Mouse (Mus musculus): ENCODE results near the gene Nav1. TPM values are rescaled to one million over a fixed set of nuclear protein-coding genes. Genes with fewer than 3 reads are reported as not detected.
A peak's percentile ranks its signal among the peaks of the same experiment; 100 is the strongest.

Nav1 gene
- total RNA-seq, 2 experiments from 2014 or later: 55.4 to 68.4 TPM

DNA sequence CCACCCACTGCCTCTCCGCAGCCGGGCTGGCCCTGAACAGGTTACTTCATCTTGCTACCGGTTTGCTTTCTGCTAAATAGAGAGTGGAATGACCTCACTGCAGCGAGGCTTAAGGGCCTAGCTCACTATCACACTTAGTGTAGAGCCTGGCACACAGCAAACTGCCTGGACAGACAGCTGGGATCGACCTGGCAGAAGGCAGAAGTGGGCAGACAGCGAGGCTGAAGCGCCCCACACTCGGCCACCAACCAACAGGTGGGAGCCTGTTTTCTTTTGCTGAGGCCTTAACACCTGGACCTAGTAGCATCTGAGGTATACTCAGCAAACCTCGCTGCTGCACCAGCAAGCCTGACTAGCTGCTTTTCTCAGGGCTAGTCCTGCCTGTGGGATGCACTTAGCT is 65.0 kb downstream of the Nav1 start:
- intact Hi-C loops (cut with DNase I): loop anchor here (5.0 kb wide), 1 partner anchor 65 kb away; no protein-coding TSS in a partner anchor
- no peak for TF ChIP-seq CTCF (IDR thresholded peaks at IDR 0.05)
- DNase-seq (ENCODE audit: extremely low spot score in 1 of 2, low spot score in 2 of 2): no peak
- Histone ChIP-seq H3K4me3 (no peak overlapping the region), H3K27ac (no peak overlapping the region)

DNA sequence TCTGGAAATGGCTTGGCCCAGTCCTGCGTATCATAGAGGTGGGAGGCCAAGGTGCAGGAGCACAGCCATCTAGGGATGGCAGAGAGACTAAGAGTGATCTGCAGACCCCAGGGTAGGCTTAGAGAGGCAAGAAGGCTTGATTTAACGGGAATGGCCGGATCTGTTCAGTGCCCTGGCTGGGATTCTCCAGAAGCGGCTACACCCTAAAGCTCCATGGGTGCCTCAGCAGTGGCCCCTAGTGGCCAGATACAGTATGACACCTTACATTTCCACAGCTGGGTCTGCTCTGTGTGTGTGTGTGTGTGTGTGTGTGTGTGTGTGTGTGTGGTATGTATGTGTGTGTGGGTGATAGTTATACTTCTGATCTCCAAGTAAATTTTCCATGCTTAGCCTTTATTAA is 66.8 kb downstream of the Nav1 start:
- Histone ChIP-seq H3K27ac (no peak overlapping the region), H3K4me3 (no peak overlapping the region)
- peak; percentile 71 for TF ChIP-seq CTCF (IDR thresholded peaks at IDR 0.05)
- intact Hi-C loops (cut with DNase I): loop anchor here (1.0 to 5.0 kb wide), 2 partner anchors 63 to 79 kb away; no protein-coding TSS in a partner anchor
- DNase-seq (ENCODE audit: extremely low spot score in 1 of 2, low spot score in 2 of 2): peak; percentile 84 to 91

DNA sequence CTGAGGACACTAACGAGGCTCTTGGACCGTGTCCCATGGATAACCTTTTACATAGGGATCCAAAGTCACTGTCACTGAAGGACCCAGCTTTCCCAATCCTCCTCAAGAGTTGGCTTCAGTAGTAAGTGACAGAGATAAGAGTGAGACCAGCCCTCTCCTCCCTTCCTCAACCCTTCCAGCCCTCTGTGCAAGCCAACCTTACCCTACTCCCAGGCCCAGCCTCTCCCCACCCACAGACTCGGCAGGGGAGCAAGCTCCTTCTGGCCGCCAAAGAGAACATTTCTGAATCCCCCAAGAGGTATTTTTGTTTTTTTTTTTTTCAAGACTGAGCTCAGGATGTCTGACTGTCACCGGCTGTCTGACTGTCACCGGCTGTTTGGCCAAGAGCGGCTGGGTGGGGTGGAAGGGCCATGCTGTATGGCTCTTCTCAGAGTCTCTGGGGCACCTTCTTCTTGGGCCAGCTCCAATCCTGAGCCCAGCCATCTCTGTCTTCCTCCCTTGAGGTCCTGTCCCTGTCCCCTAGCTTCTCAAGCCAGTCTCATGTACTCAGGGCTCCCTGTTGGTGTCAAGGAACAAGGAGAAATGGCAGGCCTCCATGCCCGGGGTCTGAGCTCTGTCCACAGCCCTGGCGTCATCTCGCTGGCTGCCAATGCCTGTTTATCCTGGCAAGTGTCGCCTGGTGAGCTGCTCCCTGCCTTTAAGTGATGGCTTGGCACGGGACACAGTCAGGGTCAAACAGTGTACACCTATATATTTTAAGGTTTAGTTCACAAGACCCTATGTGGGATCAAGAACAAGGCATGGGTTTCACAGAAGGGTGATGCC is 68.4 kb downstream of the Nav1 start:
- TF ChIP-seq CTCF (IDR thresholded peaks at IDR 0.05): no peak
- Histone ChIP-seq H3K4me3 (no peak overlapping the region), H3K27ac (no peak overlapping the region)
- no peak for DNase-seq (ENCODE audit: extremely low spot score in 1 of 2, low spot score in 2 of 2)
- intact Hi-C loops (cut with DNase I): no loop called here

DNA sequence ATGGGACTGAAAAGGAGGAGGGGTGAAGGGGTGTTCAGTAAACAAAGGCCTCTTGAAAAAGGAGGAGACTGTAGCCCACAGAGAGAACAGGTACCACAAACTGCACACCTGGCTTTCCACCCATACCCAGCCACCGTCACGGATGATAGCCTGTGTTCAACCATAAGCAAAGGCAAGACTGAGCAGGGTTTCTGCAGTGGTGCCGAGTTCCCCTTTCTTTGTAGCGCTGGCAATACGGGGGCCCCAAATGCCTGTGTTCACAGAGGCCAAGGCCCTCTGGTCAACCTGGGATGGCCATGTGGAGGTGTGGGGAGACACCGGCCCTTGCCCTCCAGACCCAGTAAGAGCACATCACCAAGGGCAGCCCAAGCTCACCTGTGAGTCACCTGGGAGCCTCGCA is 70.3 kb downstream of the Nav1 start:
- H3K4me3 ChIP-seq: no peak overlapping the region
- DNase-seq (ENCODE audit: extremely low spot score in 1 of 2, low spot score in 2 of 2): no peak
- TF ChIP-seq CTCF (IDR thresholded peaks at IDR 0.05): no peak
- intact Hi-C loops (cut with DNase I): no loop called here
- H3K27ac ChIP-seq: no peak overlapping the region

DNA sequence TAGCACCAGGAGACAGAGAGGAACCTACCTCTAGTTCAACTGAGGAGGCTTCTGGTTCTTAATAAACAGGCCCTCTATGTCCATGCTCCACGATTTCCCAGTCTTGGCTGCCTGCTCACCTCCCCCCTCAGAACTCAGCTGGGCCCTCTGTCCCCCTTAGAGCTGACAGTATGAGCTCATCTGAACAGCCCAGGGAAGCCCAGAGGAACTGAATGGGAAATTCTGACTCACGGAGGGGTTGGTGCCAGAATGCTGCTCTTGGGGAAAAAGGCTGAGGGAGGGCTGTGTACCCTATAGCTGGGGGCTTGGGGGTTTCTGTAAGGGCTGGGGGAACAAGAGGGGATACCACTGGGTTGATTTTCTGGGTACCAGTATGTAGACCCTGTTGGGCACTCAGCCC is 70.8 kb downstream of the Nav1 start:
- H3K4me3 ChIP-seq: no peak overlapping the region
- DNase-seq (ENCODE audit: extremely low spot score in 1 of 2, low spot score in 2 of 2): no peak
- no peak for TF ChIP-seq CTCF (IDR thresholded peaks at IDR 0.05)
- intact Hi-C loops (cut with DNase I): no loop called here
- no peak overlapping the region for H3K27ac ChIP-seq

DNA sequence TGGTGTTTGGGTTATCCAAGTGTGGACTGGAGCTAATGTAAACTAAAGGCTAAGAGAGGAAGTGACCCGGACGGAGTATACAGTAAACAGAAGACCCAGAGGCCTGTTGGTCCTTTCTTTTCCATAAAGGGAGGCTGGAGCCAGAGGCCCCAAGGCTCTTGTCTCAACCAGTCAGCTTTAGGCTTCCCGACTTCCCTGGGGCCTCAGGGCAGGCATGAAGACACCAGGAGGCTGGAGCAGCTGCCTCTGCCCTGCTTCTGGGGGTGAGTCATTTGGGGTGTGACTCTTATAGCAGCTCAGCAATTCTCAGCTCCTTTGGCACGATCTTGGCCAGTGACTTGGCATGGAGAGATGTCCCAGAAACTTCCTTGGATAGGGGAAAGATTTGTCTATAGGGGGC is 71.8 kb downstream of the Nav1 start:
- H3K27ac ChIP-seq: peak overlapping the region; percentile 19; the same call in 1 of the 2 replicates
- no peak overlapping the region for H3K4me3 ChIP-seq
- no peak for TF ChIP-seq CTCF (IDR thresholded peaks at IDR 0.05)
- DNase-seq (ENCODE audit: extremely low spot score in 1 of 2, low spot score in 2 of 2): no peak
- intact Hi-C loops (cut with DNase I): no loop called here

DNA sequence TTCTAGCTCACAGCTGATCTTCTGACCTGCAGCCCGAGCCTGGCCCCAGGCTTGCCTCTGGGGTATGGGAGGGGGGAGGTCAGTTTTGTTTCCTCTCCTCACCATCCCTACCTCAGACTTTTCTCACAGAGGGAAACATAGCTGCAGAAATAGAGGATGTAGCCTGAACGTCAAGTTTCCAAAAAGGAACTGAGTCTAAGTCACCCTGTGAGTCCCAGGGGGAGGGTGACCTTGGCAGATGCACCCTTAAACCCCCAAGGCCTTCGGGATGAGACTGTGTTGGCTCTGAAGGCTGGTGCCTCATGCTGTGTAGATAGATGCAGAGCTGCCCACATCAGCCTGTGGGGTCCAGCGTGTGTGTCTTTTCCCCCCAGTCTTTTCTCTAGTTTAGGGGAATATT is 72.3 kb downstream of the Nav1 start:
- DNase-seq (ENCODE audit: extremely low spot score in 1 of 2, low spot score in 2 of 2): no peak
- peak overlapping the region; percentile 15; the same call in 1 of the 2 replicates for H3K27ac ChIP-seq
- intact Hi-C loops (cut with DNase I): no loop called here
- TF ChIP-seq CTCF (IDR thresholded peaks at IDR 0.05): no peak
- H3K4me3 ChIP-seq: no peak overlapping the region

DNA sequence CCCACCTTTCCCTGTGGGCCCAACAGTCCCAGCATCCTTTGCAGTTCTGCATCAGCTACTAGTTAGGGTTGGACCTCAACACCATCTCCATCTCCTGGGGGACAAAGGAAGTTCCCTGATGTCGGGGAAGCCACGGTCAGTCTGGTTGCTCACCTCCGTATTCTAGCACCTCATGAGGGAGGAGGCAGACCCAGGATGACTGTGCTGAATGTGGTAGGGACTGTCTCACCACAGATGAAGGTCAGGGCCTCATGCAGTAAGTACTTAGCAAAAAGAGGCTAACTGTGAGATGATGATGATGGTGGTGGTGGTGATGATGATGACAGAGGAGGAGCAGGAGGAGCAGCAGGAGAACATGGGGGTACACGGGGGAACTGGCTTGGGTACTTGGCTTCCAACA is 73.0 kb downstream of the Nav1 start:
- DNase-seq (ENCODE audit: extremely low spot score in 1 of 2, low spot score in 2 of 2): no peak
- intact Hi-C loops (cut with DNase I): no loop called here
- TF ChIP-seq CTCF (IDR thresholded peaks at IDR 0.05): no peak

DNA sequence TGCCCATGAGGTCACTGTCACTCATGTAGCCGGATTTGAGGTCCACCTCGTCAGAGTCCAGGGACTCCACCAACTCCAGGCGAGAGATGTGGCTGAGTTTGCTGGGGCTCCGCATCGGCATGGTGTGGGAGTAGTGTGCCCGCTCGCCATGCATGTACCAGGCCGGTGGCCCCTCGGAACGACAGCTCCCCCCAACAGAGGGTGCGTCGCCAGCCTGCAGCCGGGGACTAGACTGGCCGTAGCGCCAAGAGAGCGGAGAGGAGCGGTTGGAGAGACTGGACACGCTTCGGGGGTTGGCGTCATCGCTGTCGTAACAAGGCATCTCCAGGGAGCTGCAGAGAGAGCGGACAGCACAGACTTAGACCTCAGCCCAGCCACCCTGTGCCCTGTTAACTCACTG is 74.7 kb downstream of the Nav1 start:
- TF ChIP-seq CTCF (IDR thresholded peaks at IDR 0.05): no peak
- Histone ChIP-seq H3K4me3 (no peak overlapping the region), H3K27ac (no peak overlapping the region)
- no peak for DNase-seq (ENCODE audit: extremely low spot score in 1 of 2, low spot score in 2 of 2)
- intact Hi-C loops (cut with DNase I): no loop called here

More for the DNA sequence above, 73.0 kb downstream of the Nav1 start:
- H3K27ac ChIP-seq: no peak overlapping the region
- no peak overlapping the region for H3K4me3 ChIP-seq

DNA sequence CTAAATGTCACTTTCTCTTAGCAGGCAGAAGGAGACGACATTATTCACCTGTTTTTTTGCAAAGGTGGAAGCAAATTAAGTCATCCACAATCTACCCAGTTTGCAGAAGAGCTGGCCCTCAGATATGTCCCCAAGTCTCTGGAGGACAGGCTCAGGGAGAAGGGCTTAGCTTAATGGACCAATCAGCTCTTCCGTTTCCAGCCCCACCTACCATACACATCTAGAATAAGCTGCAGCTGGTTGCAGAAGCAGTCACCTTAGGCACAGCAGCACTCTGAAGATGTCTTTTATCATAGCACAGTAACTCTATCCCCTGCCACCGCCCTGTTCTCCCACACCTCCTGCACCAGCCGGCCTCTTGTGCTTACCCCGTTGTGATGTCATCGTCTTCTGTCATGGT is 75.1 kb downstream of the Nav1 start:
- H3K27ac ChIP-seq: no peak overlapping the region
- intact Hi-C loops (cut with DNase I): no loop called here
- TF ChIP-seq CTCF (IDR thresholded peaks at IDR 0.05): no peak
- DNase-seq (ENCODE audit: extremely low spot score in 1 of 2, low spot score in 2 of 2): no peak
- H3K4me3 ChIP-seq: no peak overlapping the region

DNA sequence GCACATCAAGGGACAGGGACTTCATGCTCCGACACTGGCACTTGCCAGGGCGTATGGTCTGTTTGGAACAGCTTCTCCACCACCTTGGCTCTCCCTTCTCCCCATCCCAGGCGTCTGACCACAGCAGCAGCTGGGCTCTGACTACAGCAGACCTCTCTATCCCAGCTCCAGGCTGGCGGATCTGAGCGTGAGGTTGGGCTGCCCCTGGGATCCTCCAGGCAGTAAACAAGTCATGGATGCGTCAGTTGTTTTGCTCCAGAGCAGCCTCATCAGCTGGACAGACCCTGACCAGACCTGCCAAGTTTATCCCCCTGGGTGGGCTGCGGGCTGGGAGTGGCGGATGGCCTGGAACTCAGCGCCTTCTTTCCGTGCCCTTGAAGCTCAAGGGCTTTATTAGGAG is 76.0 kb downstream of the Nav1 start:
- H3K4me3 ChIP-seq: no peak overlapping the region
- H3K27ac ChIP-seq: no peak overlapping the region
- no peak for DNase-seq (ENCODE audit: extremely low spot score in 1 of 2, low spot score in 2 of 2)
- no peak for TF ChIP-seq CTCF (IDR thresholded peaks at IDR 0.05)
- intact Hi-C loops (cut with DNase I): no loop called here

DNA sequence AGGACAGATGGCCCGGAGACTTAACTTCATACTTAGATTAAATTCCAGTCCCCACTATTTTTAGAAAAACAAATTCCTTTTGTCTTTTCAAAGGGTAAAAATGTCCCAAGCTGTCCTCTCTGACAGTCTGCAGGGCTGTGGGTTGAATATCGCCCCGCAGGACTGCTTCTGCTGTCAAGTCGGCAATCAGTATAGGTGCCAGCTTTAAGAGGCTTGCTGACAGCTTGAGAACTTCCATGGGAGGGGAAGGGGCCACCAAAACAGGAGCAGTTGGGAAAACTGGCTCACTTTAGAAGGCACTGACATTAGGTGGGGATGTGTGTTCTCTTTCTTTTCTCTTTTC is 82.6 kb downstream of the Nav1 start:
- DNase-seq (ENCODE audit: extremely low spot score in 1 of 2, low spot score in 2 of 2): no peak
- Histone ChIP-seq H3K27ac (no peak overlapping the region), H3K4me3 (no peak overlapping the region)
- no peak for TF ChIP-seq CTCF (IDR thresholded peaks at IDR 0.05)
- intact Hi-C loops (cut with DNase I): no loop called here

All from left cerebral cortex, adult 2 months (tissue).